8 mouse cellular contexts compared by ENCODE assay signal in genomic region chr11:100618761-100619484, GRCm38 (mm10). TPM values are rescaled to one million over a fixed set of nuclear protein-coding genes. Genes with fewer than 3 reads are reported as not detected.
DNase-seq lines count a peak whose midpoint lies in the region; ATAC-seq and TF ChIP-seq lines count a peak whose summit lies in the region.

Gene Nkiras2 (plus strand): TSS chr11:100619244.

- TF ChIP-seq POLR2A in cerebellum, adult 2 months (IDR thresholded peaks at IDR 0.05; ENCODE audit: borderline replicate concordance, insufficient read depth, low read length) = no peak
- no peak for TF ChIP-seq POLR2A in spleen, adult 2 months (IDR thresholded peaks at IDR 0.05; ENCODE audit: low read depth, low read length)

- H3K36me3 ChIP-seq in spleen, adult 2 months (ENCODE audit: control insufficient read depth, insufficient read depth, low read length) = no peaks in the 10 kb centered on the region

- peak in 1 of 2 experiments; percentile 46 for DNase-seq in cerebellum, adult 2 months
- DNase-seq in c-Kit-positive CD71-positive TER-119-negative erythroid progenitor cells, embryonic 14.5 days (ENCODE audit: low read depth) = peak; percentile 74
- peak; percentile 59 for DNase-seq in gastrocnemius, postnatal 10 days
- peak; percentile 46 to 48 for DNase-seq in left cerebral cortex, postnatal 36 days (ENCODE audit: low spot score in 2 of 2)
- peak; percentile 80 for DNase-seq in mesoderm, embryonic 11.5 days (ENCODE audit: low read depth, low spot score)
- peak; percentile 54 to 73 for DNase-seq in spleen, adult 2 months (ENCODE audit: low read depth in 1 of 2, low spot score in 2 of 2)

- H3K27me3 ChIP-seq in cerebellum, adult 2 months (ENCODE audit: control insufficient read depth, insufficient read depth, low read length) = no peaks in the 10 kb centered on the region
- no peaks in the 10 kb centered on the region for H3K27me3 ChIP-seq in spleen, adult 2 months (ENCODE audit: control insufficient read depth, insufficient read depth, low read length)

- ATAC-seq in cerebellum, adult (ENCODE audit: insufficient number of reproducible peaks, low FRiP score, low TSS enrichment) = no peak
- peak; percentile 46 for ATAC-seq in inflammation-experienced regulatory T-cells, adult 6 months

- TF ChIP-seq CTCF in cerebellum, adult 2 months (IDR thresholded peaks at IDR 0.05; ENCODE audit: borderline replicate concordance, insufficient read depth, low read depth, low read length) = no peak
- no peak for TF ChIP-seq CTCF in spleen, adult 2 months (IDR thresholded peaks at IDR 0.05; ENCODE audit: extremely low read depth, insufficient read depth, insufficient read length, insufficient replicate concordance)

- intact Hi-C loops in left cerebral cortex, postnatal 36 days (cut with DNase I) = loop anchor here (1.0 kb wide), 1 partner anchor 44 kb away; no protein-coding TSS in a partner anchor

- WGBS in cerebellum, adult 2 months = under 1% methylated on average over 36 of the region's 36 CpGs
- WGBS in spleen, adult 2 months = under 1% methylated on average over 35 of the region's 36 CpGs

- peak within 1 kb of the TSS; percentile 91 for H3K4me3 ChIP-seq in cerebellum, adult 2 months (replicated peaks; ENCODE audit: insufficient read depth, low read depth, low read length)
- peak within 1 kb of the TSS; percentile 91 for H3K4me3 ChIP-seq in spleen, adult 2 months (ENCODE audit: extremely low read depth, insufficient read depth, insufficient read length)

- peaks cover 4% of the 10 kb centered on the region for H3K4me1 ChIP-seq in cerebellum, adult 2 months (ENCODE audit: control insufficient read depth, insufficient read depth, low read length)
- peaks cover 12% of the 10 kb centered on the region for H3K4me1 ChIP-seq in spleen, adult 2 months (ENCODE audit: control insufficient read depth, insufficient read depth, insufficient read length)

- H3K27ac ChIP-seq in cerebellum, adult 2 months (ENCODE audit: insufficient read depth, low read length) = peak within 1 kb of the TSS; percentile 83
- peak within 1 kb of the TSS; percentile 91 for H3K27ac ChIP-seq in spleen, adult 2 months (ENCODE audit: insufficient read depth, low read length)

RNA-seq across cellular contexts. Expression of gene Nkiras2, which starts in this region (rescaled TPM):
- polyA plus RNA-seq in cerebellum, adult 2 months (2012; rRNA removed) = 27.5 and 27.6 TPM in 2 replicates
- 10 to 100 TPM; 29.1 to 30.1 TPM for total RNA-seq in gastrocnemius, postnatal 10 days (2021)
- polyA plus RNA-seq in inflammation-experienced regulatory T-cells, adult 6 months (2017; shearing (Covaris generic)) = 10 to 100 TPM; 24.1 to 32.6 (median 27.2) TPM
- 10 to 100 TPM; 13.1 to 13.7 TPM for total RNA-seq in left cerebral cortex, postnatal 36 days (2021)
- polyA plus RNA-seq in spleen, adult 2 months (2012; rRNA removed) = 39.5 and 48.9 TPM in 2 replicates
